Mouse (Mus musculus): ENCODE measurements around the gene Hoxd9. TPM values are rescaled to one million over a fixed set of nuclear protein-coding genes. Genes with fewer than 3 reads are reported as not detected.

The Hoxd9 gene
- polyA plus RNA-seq, 1 experiment from 2014 or later = not detected

GRCm38 (mm10) chr2:74667842-74668357 is 29.6 kb upstream of the Hoxd9 start, which contains the start of gene Hoxd13:
Gene Hoxd13 (plus strand): TSS chr2:74668310.
- peak; percentile 65 for ATAC-seq (ENCODE audit: low FRiP score)
- no peaks in the 10 kb centered on the region for H3K9me3 ChIP-seq (ENCODE audit: control insufficient read depth, low read length)
- no peak within 1 kb of the TSS for H3K9ac ChIP-seq (ENCODE audit: low read length)
- no peak for DNase-seq (ENCODE audit: low spot score, missing footprints)
- H3K27ac ChIP-seq (ENCODE audit: low read depth, low read length) = no peak within 1 kb of the TSS
- peaks cover 95% of the 10 kb centered on the region for H3K27me3 ChIP-seq (ENCODE audit: control insufficient read depth, insufficient read depth, low read length)
- WGBS = under 1% methylated on average over 21 of the region's 51 CpGs
- peak within 1 kb of the TSS; percentile 34 for H3K4me3 ChIP-seq (ENCODE audit: low read depth, low read length)
- peak within 1 kb of the TSS; percentile 52 for H3K4me2 ChIP-seq
- H3K4me1 ChIP-seq (ENCODE audit: control insufficient read depth, insufficient read depth, low read length) = peaks cover 8% of the 10 kb centered on the region; the same call in 1 of the 2 replicates
- no peaks in the 10 kb centered on the region for H3K36me3 ChIP-seq (ENCODE audit: control insufficient read depth, insufficient read depth, low read length)

- Histone ChIP-seq H3K4me2 (peak overlapping the region; percentile 52), H3K36me3 (ENCODE audit: control insufficient read depth, insufficient read depth, low read length) (no peaks in the 10 kb centered on the region), H3K27ac (ENCODE audit: low read depth, low read length) (no peak overlapping the region), H3K27me3 (ENCODE audit: control insufficient read depth, insufficient read depth, low read length) (peaks cover 95% of the 10 kb centered on the region), H3K9me3 (ENCODE audit: control insufficient read depth, low read length) (no peaks in the 10 kb centered on the region), H3K4me3 (ENCODE audit: low read depth, low read length) (peak overlapping the region; percentile 34), H3K4me1 (ENCODE audit: control insufficient read depth, insufficient read depth, low read length) (peaks cover 8% of the 10 kb centered on the region; the same call in 1 of the 2 replicates), H3K9ac (ENCODE audit: low read length) (no peak overlapping the region)
- DNase-seq (ENCODE audit: low spot score, missing footprints) (peak; percentile 96), ATAC-seq (ENCODE audit: low FRiP score) (peak; percentile 47)
- WGBS = under 1% methylated on average over 57 of the region's 74 CpGs
Observed at GRCm38 (mm10) chr2:74668370-74669229, 28.9 kb upstream of the Hoxd9 start.

GRCm38 (mm10) chr2:74669230-74669578 is 28.3 kb upstream of the Hoxd9 start:
- Histone ChIP-seq H3K9me3 (ENCODE audit: control insufficient read depth, low read length) (no peaks in the 10 kb centered on the region), H3K4me2 (no peak overlapping the region), H3K4me3 (ENCODE audit: low read depth, low read length) (no peak overlapping the region), H3K36me3 (ENCODE audit: control insufficient read depth, insufficient read depth, low read length) (no peaks in the 10 kb centered on the region), H3K27me3 (ENCODE audit: control insufficient read depth, insufficient read depth, low read length) (peaks cover 95% of the 10 kb centered on the region), H3K4me1 (ENCODE audit: control insufficient read depth, insufficient read depth, low read length) (peaks cover 8% of the 10 kb centered on the region; the same call in 1 of the 2 replicates), H3K9ac (ENCODE audit: low read length) (no peak overlapping the region), H3K27ac (ENCODE audit: low read depth, low read length) (no peak overlapping the region)
- no peak for ATAC-seq (ENCODE audit: low FRiP score)
- 0% methylated on average over 3 of the region's 3 CpGs for WGBS
- DNase-seq (ENCODE audit: low spot score, missing footprints) = peak; percentile 95

- no peaks in the 10 kb centered on the region for H3K36me3 ChIP-seq (ENCODE audit: control insufficient read depth, insufficient read depth, low read length)
- H3K4me2 ChIP-seq = no peak overlapping the region
- DNase-seq (ENCODE audit: low spot score, missing footprints) (peak; percentile 95), ATAC-seq (ENCODE audit: low FRiP score) (no peak)
- 2% methylated on average over 14 of the region's 14 CpGs for WGBS
- H3K27me3 ChIP-seq (ENCODE audit: control insufficient read depth, insufficient read depth, low read length) = peaks cover 95% of the 10 kb centered on the region
- H3K4me3 ChIP-seq (ENCODE audit: low read depth, low read length) = no peak overlapping the region
- no peaks in the 10 kb centered on the region for H3K9me3 ChIP-seq (ENCODE audit: control insufficient read depth, low read length)
- H3K9ac ChIP-seq (ENCODE audit: low read length) = no peak overlapping the region
- no peak overlapping the region for H3K27ac ChIP-seq (ENCODE audit: low read depth, low read length)
- H3K4me1 ChIP-seq (ENCODE audit: control insufficient read depth, insufficient read depth, low read length) = peaks cover 8% of the 10 kb centered on the region; the same call in 1 of the 2 replicates
Observed at GRCm38 (mm10) chr2:74669650-74670235, 27.8 kb upstream of the Hoxd9 start.

- 3% methylated on average over 3 of the region's 3 CpGs for WGBS
- H3K4me1 ChIP-seq (ENCODE audit: control insufficient read depth, insufficient read depth, low read length) = peaks cover 8% of the 10 kb centered on the region; the same call in 1 of the 2 replicates
Observed at GRCm38 (mm10) chr2:74670632-74671188, 26.8 kb upstream of the Hoxd9 start.

GRCm38 (mm10) chr2:74671847-74672246 is 25.7 kb upstream of the Hoxd9 start:
- Histone ChIP-seq H3K36me3 (ENCODE audit: control insufficient read depth, insufficient read depth, low read length) (no peaks in the 10 kb centered on the region), H3K9ac (ENCODE audit: low read length) (no peak overlapping the region), H3K9me3 (ENCODE audit: control insufficient read depth, low read length) (no peaks in the 10 kb centered on the region), H3K27me3 (ENCODE audit: control insufficient read depth, insufficient read depth, low read length) (peaks cover 97% of the 10 kb centered on the region), H3K4me2 (no peak overlapping the region), H3K4me3 (ENCODE audit: low read depth, low read length) (no peak overlapping the region), H3K4me1 (ENCODE audit: control insufficient read depth, insufficient read depth, low read length) (peaks cover 8% of the 10 kb centered on the region; the same call in 1 of the 2 replicates), H3K27ac (ENCODE audit: low read depth, low read length) (no peak overlapping the region)
- ATAC-seq (ENCODE audit: low FRiP score) (no peak), DNase-seq (ENCODE audit: low spot score, missing footprints) (peak; percentile 94)
- WGBS = 6% methylated on average over 5 of the region's 5 CpGs

More at GRCm38 (mm10) chr2:74670632-74671188, 26.8 kb upstream of the Hoxd9 start:
- H3K4me2 ChIP-seq = no peak overlapping the region
- DNase-seq (ENCODE audit: low spot score, missing footprints) (peak; percentile 93), ATAC-seq (ENCODE audit: low FRiP score) (no peak)
- no peaks in the 10 kb centered on the region for H3K9me3 ChIP-seq (ENCODE audit: control insufficient read depth, low read length)
- H3K27me3 ChIP-seq (ENCODE audit: control insufficient read depth, insufficient read depth, low read length) = peaks cover 96% of the 10 kb centered on the region
- no peaks in the 10 kb centered on the region for H3K36me3 ChIP-seq (ENCODE audit: control insufficient read depth, insufficient read depth, low read length)
- no peak overlapping the region for H3K27ac ChIP-seq (ENCODE audit: low read depth, low read length)
- H3K4me3 ChIP-seq (ENCODE audit: low read depth, low read length) = no peak overlapping the region
- H3K9ac ChIP-seq (ENCODE audit: low read length) = no peak overlapping the region

- ATAC-seq (ENCODE audit: low FRiP score) (peak; percentile 71), DNase-seq (ENCODE audit: low spot score, missing footprints) (no peak)
- peaks cover 8% of the 10 kb centered on the region; the same call in 1 of the 2 replicates for H3K4me1 ChIP-seq (ENCODE audit: control insufficient read depth, insufficient read depth, low read length)
- no peak overlapping the region; the same call in 1 of the 2 replicates for H3K4me3 ChIP-seq (ENCODE audit: low read depth, low read length)
- under 1% methylated on average over 40 of the region's 40 CpGs for WGBS
- H3K27ac ChIP-seq (ENCODE audit: low read depth, low read length) = no peak overlapping the region
- H3K27me3 ChIP-seq (ENCODE audit: control insufficient read depth, insufficient read depth, low read length) = peaks cover 98% of the 10 kb centered on the region
- H3K36me3 ChIP-seq (ENCODE audit: control insufficient read depth, insufficient read depth, low read length) = no peaks in the 10 kb centered on the region
- no peaks in the 10 kb centered on the region for H3K9me3 ChIP-seq (ENCODE audit: control insufficient read depth, low read length)
- peak overlapping the region; percentile 7; the same call in 1 of the 2 replicates for H3K4me2 ChIP-seq
- H3K9ac ChIP-seq (ENCODE audit: low read length) = no peak overlapping the region
Observed at GRCm38 (mm10) chr2:74672481-74673362, 24.8 kb upstream of the Hoxd9 start.

GRCm38 (mm10) chr2:74673835-74674425 is 23.6 kb upstream of the Hoxd9 start:
- Histone ChIP-seq H3K4me1 (ENCODE audit: control insufficient read depth, insufficient read depth, low read length) (no peaks in the 10 kb centered on the region), H3K27ac (ENCODE audit: low read depth, low read length) (no peak overlapping the region), H3K4me2 (no peak overlapping the region), H3K36me3 (ENCODE audit: control insufficient read depth, insufficient read depth, low read length) (no peaks in the 10 kb centered on the region), H3K27me3 (ENCODE audit: control insufficient read depth, insufficient read depth, low read length) (peaks cover 98% of the 10 kb centered on the region), H3K4me3 (ENCODE audit: low read depth, low read length) (no peak overlapping the region), H3K9ac (ENCODE audit: low read length) (no peak overlapping the region), H3K9me3 (ENCODE audit: control insufficient read depth, low read length) (no peaks in the 10 kb centered on the region)
- WGBS = 1% methylated on average over 24 of the region's 24 CpGs
- DNase-seq (ENCODE audit: low spot score, missing footprints) (no peak), ATAC-seq (ENCODE audit: low FRiP score) (no peak)
